Mouse (Mus musculus) myocyte (in vitro differentiated cells): ENCODE data around the gene Eefsec.

ENCODE experiments used
- CEBPB ChIP-seq: IDR thresholded peaks from 2 replicates; pipeline ENCODE4 v1.6.1; 2011; ENCODE audit warnings: mild to moderate bottlenecking, moderate library complexity; ENCODE audit not compliant: poor library complexity, insufficient read depth, severe bottlenecking
- MAX ChIP-seq: IDR thresholded peaks from one replicate; pipeline ENCODE4 v1.6.1; 2011; ENCODE audit warnings: low read depth, mild to moderate bottlenecking, control low read depth
- MYOD1 ChIP-seq, 3 experiments: IDR thresholded peaks; one replicate each; pipeline ENCODE4 v1.6.1; 2011; ENCODE audit warnings: control low read depth in 2 of 3, low read depth in 2 of 3, mild to moderate bottlenecking in 2 of 3, moderate library complexity in 1 of 3; ENCODE audit not compliant: insufficient read length in 2 of 3, control insufficient read depth in 1 of 3
- MYOG ChIP-seq, 3 experiments: IDR thresholded peaks; one replicate each; pipeline ENCODE4 v1.6.1; 2011; ENCODE audit warnings: control low read depth in 2 of 3, low read depth in 2 of 3, mild to moderate bottlenecking in 2 of 3; ENCODE audit not compliant: insufficient read length in 2 of 3, control insufficient read depth in 1 of 3, insufficient read depth in 1 of 3
- POLR2A ChIP-seq: IDR thresholded peaks from one replicate; pipeline ENCODE4 v1.6.1; 2011; ENCODE audit warnings: low read depth, mild to moderate bottlenecking, control low read depth, moderate library complexity; ENCODE audit not compliant: insufficient read length
- POLR2AphosphoS2 ChIP-seq: IDR thresholded peaks from one replicate; pipeline ENCODE4 v1.6.1; 2011; ENCODE audit warnings: low read depth, control low read depth; ENCODE audit not compliant: insufficient read length
- SRF ChIP-seq: IDR thresholded peaks from one replicate; pipeline ENCODE4 v1.6.1; 2011; ENCODE audit warnings: low read depth; ENCODE audit not compliant: control insufficient read depth, insufficient read length
- TCF12 ChIP-seq: IDR thresholded peaks from one replicate; pipeline ENCODE4 v1.6.1; 2011; ENCODE audit warnings: mild to moderate bottlenecking, control low read depth; ENCODE audit not compliant: poor library complexity, insufficient read depth, severe bottlenecking
- USF1 ChIP-seq: IDR thresholded peaks from one replicate; pipeline ENCODE4 v1.6.1; 2011; ENCODE audit warnings: low read depth, mild to moderate bottlenecking, control low read depth, moderate library complexity

- TF ChIP-seq POLR2A (no peak), POLR2AphosphoS2 (no peak), MYOD1 (IDR thresholded peaks at IDR 0.05; ENCODE audit: control insufficient read depth in 1 of 3, insufficient read length in 2 of 3, low read depth in 2 of 3) (no peak), MAX (no peak), USF1 (no peak), SRF (no peak), TCF12 (no peak), MYOG (IDR thresholded peaks at IDR 0.05; ENCODE audit: control insufficient read depth in 1 of 3, insufficient read depth in 1 of 3, insufficient read length in 2 of 3, low read depth in 2 of 3) (no peak), CEBPB (no peak)
These were observed 190.9 kb downstream of the Eefsec start for GRCm38 (mm10) chr6:88255435-88255834.
